Mouse (Mus musculus) yolk sac, embryonic 10.5 days (tissue): ENCODE data around the gene Fam161a.
A peak's percentile ranks its signal among the peaks of the same experiment; 100 is the strongest.

Source experiments
- DNase-seq: peaks from one replicate; pipeline ENCODE4 v3.0.0-alpha.2; 2017; ENCODE audit warnings: low spot score

Fam161a gene

DNA sequence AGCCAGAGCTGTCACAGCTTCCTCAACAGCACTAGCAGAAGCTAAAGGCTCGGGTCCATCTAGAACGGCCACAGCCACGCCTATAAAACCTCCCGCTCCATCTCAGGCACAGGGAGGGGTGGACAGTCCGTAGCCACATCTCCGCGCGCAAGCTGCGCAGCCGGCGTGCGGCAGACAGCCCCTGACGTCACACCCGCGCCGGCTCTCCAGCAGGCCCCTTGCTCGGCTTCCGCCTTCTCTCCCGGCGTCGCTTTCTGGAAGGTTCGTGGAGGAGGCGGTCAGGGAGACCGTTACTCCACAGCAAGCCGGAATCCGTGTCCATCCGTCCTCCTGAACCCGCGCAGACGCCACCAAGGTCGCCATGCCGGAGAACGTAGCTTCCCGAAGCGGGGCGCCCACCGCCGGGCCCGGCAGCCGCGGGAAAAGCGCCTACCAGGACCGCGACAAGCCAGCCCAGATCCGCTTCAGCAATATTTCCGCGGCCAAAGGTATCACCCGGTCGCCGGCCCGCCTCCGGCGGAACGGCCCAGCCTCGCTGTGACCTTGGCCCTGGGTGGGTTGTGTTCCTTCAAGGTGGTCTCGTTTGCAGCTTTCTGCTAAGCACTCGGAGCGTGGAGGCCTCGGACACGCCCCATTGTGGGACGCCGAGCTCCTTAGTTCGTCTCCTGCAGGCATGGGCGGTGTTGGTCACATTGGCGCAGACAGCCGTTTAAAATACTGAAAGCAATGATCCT, 16.8 kb upstream of the Fam161a start, which contains the start of gene Cct4:
Cct4 (plus strand) TSS at position 127 of the 734 bp plus-strand sequence.
- peak; percentile 95 for DNase-seq

DNA sequence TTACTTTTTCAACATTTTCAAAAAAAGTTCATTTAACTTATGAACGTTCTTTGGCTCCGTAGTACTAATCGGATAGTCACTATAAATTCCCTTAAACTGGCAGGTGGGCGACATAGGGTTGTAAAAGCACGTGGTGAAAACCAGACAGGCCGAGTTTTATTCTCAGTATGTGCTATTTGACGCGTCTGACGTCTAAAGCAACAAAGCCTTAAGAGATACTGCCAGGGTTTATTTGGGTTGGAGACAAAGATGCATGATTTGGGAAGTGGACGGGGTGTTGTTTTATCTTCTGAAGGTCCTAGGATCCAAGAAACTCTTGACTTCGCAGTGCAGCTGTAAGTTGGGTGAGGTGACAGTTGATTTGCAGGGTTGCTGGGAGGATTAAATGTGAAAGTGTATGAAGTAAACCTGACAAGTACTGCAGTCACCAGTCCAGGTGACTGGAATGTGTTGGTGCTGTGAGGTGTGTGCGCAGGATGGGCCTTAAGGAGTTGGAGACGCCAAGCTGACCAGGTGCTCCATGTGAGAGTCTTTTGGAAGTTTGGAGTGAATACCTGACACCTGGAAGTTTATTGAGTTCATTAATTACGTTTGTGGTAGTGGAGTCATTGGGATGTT, 16.0 kb upstream of the Fam161a start:
- DNase-seq: no peak

DNA sequence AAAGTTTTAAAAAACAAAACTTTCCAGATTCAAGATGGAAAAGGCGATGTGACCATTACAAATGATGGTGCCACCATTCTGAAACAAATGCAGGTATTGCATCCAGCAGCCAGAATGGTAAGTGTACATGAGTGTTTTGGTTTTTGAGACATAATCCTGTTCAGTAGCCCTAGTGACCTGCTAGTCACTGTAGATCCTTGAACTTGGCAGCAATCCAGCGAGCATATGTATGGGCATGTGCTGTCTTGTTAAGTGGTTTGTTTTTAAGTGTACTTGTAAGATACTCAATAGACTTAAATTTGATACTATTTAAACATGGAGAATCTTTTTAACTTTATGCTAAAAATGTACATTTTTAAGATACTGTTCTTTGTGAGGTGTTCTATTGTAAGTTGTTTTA, 13.1 kb upstream of the Fam161a start:
- no peak for DNase-seq

- no peak for DNase-seq
These were observed 11.9 kb upstream of the Fam161a start for GRCm38 (mm10) chr11:22995461-22995860.

DNA sequence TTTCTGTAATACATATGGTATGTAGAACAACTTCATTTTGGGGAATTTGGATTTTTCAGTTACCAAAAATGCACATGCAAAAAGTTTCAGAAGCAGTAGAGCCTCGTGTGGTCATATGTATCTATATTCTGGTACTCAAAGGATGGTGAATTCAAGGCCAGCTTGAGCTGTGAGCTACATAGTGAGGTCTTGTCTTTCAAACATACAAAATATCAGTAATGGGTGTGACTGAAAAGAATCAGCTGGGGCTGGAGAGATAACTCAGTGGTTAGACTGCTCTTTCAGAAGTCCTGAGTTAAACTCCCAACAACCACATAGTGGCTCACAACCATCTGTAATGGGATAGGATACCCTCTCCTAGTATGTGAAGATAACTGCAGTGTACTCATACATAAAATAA, 9.0 kb upstream of the Fam161a start:
- DNase-seq: no peak

- no peak for DNase-seq
These were observed 2.1 kb upstream of the Fam161a start for GRCm38 (mm10) chr11:23005276-23005675.

DNA sequence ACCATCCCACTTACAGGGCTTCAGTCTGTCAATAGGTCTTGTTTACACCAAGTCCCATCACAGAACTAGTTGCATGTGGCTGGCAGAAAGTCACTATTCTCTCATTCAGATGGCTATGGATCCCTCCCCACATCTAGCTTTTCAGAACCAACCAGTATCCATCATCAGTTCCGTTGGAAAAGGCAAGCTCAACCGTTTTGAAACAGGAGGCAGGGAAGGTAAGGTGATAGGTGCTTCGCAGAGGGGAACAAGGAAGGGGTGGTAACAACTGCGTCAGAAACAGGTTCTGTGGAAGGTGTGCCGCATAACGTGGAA, 208 bp upstream of the Fam161a start:
- no peak for DNase-seq

DNA sequence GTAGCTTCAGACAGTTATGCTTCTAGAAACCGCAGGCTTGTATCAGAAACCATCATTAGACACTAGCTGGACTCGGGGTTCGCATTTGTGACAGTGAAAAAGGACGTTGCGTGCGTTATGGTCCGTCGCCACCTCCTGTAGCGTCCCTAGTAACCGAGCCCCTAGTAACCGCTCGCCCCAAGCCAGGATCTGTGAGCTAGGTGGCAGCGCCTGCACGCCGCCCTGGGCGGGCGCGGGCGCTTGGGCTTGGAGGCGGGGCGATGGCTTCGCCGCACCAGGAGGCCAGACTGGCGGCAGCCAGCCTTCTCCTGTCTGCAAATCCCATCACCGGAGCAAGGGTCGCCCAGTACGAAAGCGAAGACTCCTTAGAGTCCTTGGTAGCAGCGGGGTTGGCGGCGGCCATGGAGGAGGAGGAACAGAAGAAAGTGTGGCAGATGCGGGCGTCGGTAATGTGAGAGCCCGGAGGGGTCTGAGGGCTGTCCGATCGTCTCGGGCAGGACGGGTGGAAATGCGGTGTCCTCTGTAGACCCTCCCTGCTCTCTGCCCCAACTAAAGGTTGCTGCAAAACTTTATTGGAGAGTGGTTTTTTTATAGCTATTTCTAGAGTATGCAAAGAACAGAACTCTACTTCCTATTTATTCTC, 971 bp downstream of the Fam161a start:
- peak; percentile 89 for DNase-seq

DNA sequence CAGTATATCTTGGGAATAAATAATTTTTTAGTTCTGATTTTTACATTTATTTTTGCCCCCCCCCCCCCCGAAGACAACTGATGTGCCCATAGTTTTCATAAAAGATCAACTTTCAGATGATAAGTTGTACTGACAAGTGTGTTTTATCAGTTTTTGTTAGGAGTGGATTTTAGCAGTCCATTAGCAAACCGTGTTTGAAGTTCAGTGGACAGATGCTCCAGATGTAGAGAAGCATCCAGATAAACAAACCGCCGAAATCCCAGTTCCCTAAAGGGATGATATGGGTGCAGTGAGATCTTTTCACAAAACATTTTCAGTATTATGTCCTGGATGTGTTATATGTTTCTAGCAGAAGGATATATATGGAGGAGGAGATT, 1.5 kb downstream of the Fam161a start:
- no peak for DNase-seq

DNA sequence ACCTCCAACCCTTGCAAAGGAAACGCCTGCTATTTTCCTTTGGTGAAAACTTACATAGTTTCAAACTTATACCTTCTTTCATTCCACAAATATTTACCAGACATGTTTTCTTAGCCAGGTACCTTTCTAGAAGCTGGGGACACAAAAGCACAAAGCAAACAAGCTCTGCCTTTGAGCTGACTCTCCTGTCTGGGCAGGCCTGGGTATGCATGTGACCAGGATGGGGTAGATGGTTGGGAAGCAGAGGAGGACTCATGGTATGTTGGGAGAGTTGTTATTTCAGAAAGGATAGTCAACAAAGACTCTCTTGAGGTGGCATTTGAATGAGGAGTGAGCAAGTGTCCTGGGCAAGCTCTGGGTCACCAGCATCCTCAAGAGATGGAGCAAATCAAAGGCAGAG, 5.8 kb downstream of the Fam161a start:
- no peak for DNase-seq

DNA sequence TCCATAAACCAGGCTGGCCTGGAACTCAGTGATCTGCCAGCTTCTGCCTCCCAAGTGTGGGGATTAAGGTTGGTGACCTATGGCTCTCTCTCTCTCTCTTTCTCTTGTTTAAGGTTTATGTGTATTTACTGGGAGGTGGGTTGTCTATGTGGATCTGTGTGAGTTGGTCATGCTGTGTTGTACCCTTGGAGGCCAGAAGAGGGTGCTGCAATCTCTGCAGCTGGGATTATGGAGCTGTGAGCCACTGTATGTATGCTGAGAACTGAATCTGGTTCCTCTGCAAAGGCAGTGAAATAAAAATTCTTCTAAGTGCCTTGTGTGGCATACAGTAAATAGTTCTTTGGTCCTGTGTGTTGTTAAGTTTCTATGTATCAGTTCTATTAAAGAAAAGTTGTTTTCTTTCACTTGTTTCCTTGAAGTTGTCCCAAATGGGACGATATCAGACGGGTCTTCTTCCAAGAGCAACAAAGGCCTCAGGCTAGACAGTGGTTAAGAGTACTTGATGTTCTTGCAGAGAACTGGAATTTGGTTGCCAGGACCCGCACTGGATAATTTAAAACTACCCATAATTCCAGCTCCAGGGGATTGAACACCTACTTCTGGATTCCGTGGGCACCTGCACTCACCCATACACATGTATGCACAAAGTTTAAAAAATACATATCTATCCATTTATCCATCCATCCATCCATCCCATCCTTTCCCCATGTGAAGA, 6.4 kb downstream of the Fam161a start:
- no peak for DNase-seq

GRCm38 (mm10) chr11:23014996-23015395, 7.7 kb downstream of the Fam161a start:
- DNase-seq: no peak

DNA sequence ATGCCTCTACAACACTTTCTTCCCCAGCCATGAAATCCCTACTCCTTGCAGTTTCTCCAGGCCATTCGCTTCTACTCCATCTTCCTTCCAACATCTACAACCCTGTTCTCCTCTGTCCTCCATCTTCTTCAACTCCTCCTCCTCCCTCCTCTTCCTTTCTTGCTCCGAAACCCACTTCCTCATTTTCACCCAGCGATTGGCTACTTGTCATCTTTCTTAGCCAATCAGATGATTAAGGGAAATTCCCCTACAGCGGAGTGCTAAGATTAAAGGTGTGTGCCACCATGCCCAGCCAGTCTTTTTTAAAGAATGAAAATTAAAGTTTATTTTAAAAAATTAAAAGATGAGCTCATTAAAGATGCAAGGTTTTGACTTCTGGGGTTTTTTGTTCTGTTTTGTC, 10.6 kb downstream of the Fam161a start:
- DNase-seq: no peak

DNA sequence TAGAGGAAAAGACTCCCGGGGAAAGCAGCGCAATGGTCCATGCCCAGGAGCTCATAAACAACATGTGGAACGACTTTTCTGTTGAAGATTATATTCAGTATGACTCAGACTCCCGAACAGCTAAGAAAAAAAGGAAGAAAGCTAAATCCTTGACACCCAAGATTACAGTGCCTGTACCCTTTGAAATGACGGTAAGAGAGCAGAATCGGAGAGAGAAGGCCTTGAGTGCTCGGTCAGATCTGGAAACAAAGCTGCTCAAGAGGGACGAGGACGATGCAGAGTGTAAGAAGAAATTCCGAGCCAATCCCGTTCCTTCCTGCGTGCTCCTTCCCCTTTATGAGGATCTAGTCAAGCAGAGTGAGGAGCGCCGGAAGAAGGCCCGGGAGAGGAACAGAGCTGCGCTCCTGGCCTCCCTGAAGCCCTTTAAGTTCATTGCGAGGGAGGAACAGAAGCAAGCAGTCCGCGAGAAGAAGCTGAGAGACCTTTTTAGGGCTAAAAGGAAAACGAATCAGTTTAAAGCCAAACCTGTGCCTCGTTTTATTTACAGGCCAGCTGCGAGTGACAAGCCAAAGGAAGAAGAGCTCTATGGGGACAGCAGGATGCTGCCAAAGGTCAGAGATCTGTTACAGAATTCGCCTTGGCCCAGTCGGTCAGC, 12.9 kb downstream of the Fam161a start:
- DNase-seq: no peak

DNA sequence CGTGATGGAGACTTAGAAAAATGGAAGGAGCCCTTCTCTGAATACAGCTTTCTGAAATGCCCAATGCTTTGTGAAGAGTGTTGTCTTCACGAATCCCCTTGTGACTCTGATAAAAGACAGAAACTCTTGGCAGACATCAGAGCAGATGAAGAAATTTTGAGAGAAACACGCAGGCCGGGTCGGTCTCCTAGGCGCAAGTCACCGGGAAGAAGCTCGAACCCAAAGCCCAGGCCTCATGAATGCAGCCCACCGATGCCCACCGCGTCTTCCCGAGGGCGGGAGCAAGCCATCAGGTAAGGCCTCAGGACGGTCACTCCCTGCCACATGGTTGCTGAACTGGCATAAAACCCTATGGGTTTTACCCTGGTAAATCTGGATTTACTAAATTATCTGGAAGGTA, 13.5 kb downstream of the Fam161a start:
- DNase-seq: no peak

DNA sequence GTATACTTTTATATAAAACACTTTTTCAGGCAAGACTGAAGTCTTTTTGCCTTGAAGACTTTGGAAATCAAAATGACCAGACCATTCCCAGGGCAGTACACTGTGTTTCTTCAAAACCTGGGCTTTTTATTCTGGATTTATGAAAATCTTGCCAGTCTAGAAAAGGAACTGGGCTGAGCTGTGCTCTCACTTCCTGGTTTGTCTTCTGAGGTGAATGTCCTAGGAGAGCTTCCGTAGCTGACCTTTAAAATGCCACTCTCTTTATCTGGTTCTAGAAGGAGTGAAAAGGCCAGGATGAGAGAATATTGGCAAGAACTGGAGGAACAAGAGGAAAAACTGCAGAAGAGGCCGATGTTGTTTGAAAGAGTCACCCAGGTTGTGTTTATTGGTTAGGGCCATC, 15.8 kb downstream of the Fam161a start:
- DNase-seq: no peak

DNA sequence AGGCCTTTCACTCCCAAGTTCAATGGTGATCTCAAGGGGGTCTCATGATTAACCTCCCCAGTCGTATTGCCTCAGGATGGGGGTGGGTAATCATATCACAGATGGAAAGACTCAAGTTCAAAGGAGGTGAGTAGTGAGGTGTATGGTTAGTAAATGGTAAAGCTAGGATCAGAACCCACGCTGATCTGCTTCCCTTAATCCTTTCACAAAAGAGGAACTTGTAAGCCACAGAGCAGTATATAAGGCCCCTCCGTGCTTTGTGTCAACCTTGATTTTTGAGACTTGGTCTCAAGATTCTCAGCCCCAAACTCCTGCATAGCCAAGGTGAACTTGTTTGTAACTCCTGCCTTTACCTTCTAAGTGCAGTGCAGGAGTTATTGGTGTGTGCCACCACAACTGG, 16.8 kb downstream of the Fam161a start:
- DNase-seq: no peak

DNA sequence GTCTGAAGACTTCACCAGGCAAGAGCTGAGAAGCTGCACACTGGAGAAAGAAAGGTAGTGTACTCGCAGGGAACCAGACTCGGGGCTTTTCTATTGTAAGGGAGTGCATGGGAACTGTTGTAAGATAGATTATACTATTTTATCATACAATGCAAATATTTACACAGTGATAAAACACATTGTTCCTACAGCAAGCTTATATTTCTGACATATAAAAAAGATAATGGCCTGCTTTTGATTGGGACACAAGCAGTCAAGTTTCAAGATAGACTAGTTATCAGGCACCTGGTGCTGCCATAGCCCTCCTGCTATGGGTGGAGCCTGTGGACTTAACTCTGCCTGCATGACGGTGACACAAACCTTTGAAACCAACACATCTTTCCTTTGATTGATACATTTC, 21.6 kb downstream of the Fam161a start:
- DNase-seq: no peak

- DNase-seq: no peak
These were observed 22.1 kb downstream of the Fam161a start for GRCm38 (mm10) chr11:23029399-23029798.

DNA sequence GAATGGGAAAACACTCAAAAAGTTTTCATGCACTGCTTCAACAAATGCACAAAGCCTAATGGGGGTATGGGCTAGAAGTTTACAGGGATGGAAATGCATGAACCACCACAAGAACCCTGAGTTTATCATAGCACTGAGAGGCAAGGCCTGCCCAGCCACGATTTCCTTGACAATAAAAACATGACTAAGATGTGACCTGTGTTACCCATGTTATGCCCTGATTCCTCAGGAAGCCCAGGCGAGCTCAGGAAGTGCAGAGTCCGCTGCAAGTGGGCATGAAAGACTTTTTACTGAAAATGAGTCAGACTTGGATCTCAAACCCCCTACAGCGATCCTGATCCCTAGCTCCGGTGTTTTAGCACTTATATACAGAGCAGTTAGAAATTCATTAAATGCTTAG, 39.9 kb downstream of the Fam161a start:
- no peak for DNase-seq

DNA sequence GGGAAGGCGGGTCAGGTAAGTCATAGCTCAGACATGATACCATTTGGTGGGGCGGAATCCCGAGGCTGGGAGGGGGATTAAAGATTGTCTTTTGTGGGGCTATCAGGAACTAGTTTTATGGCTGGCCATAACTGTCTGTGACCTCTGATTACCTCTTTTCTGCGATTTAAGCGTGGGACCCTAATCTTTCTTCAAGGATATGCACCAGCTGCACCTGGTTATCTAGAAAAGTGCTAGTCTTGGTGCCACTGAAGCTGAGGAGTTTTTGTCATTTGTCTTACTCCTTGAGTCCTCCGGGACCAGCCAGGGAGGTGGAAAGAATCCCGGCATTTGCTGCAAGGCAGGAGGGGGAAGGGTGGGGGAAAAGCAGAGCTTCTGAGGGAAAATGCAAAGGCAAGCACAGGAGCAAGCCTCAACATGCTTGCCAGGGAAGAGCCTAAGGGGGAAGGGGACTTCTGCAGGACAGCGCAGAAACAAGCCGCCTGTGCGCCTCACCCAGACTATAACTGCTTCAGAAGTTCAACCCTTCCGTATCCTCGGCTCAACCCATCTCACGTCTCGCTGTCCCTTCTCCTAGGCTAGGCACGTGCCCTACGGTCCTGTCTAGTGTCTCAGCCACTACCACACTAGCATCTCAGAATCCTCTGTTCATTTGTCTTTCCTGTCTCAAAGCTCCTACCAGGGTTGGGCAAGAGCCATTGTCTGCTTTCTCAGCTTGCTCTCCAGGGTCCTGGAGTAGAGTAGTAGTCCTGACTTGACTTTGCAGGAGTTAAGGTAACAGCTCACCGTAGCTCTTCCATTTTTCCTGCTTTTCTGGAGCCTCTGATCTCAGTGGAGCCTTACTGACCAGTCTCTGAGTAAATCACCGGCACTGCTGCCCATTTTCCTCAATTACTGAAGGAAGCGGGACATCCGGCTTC, 40.6 kb downstream of the Fam161a start:
- peak; percentile 10 for DNase-seq
